Mouse (Mus musculus): Measurements from ENCODE around the gene Ada. TPM values are rescaled to one million over a fixed set of nuclear protein-coding genes. Genes with fewer than 3 reads are reported as not detected.

The Ada gene
- polyA plus RNA-seq, 1 experiment from 2014 or later, result 2.7 TPM

DNA sequence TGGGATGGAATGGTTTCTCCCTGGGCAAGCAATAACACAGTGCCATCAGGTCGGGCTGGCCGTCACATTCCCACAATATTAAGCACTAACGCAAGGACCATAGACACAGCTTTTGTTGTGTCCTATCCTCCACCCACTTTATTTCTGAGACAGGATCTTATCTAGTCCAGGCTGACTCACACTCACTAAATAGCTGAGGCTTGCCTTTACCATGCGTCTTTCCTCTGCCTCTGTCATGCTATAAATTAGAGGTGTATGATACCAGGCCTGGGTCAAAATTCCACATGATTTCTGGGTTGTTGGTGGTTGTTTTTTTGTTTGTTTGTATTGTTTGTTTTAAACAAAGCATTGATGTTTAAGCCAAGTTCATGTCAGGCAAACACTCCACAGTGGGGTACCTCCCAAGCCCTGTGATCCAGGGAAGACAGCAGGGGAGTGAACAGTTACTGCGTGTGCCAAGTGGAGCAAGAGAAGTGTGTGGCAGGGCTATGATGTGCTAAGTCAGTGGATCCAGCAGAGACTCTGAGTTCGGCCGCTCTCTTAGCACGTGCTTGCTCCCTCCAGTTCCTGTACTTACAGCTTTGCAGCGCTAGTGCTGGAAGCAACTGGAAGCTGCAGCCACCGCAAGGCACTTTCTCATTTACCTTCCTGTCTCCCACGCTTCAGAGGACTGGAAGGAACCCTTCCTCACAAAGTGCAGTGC is 50.8 kb downstream of the Ada start:
- H3K4me2 ChIP-seq (ENCODE audit: low read depth, low read length), result no peak overlapping the region
- TF ChIP-seq CTCF (IDR thresholded peaks at IDR 0.05; ENCODE audit: low read depth), result no peak
- H3K9ac ChIP-seq (replicated peaks), result no peak overlapping the region
- H3K36me3 ChIP-seq (replicated peaks; ENCODE audit: insufficient read depth, low read length), result no peaks in the 10 kb centered on the region; the same call in 1 of the 2 replicates
- peaks cover 46% of the 10 kb centered on the region for H3K4me1 ChIP-seq (ENCODE audit: insufficient read depth)
- ATAC-seq (no peak), DNase-seq (no peak)
- 60% methylated on average over 11 of the region's 11 CpGs for WGBS (ENCODE audit: insufficient replicate concordance)
- H3K4me3 ChIP-seq (ENCODE audit: low read depth, low read length), result no peak overlapping the region
- no peaks in the 10 kb centered on the region for H3K9me3 ChIP-seq (ENCODE audit: low read length)
- no peaks in the 10 kb centered on the region for H3K27me3 ChIP-seq (ENCODE audit: insufficient read depth, low read length)
- 0 out of 2 replicates have a peak overlapping the region, but pooled peaks have one; percentile 75 for H3K27ac ChIP-seq (ENCODE audit: low read depth)

DNA sequence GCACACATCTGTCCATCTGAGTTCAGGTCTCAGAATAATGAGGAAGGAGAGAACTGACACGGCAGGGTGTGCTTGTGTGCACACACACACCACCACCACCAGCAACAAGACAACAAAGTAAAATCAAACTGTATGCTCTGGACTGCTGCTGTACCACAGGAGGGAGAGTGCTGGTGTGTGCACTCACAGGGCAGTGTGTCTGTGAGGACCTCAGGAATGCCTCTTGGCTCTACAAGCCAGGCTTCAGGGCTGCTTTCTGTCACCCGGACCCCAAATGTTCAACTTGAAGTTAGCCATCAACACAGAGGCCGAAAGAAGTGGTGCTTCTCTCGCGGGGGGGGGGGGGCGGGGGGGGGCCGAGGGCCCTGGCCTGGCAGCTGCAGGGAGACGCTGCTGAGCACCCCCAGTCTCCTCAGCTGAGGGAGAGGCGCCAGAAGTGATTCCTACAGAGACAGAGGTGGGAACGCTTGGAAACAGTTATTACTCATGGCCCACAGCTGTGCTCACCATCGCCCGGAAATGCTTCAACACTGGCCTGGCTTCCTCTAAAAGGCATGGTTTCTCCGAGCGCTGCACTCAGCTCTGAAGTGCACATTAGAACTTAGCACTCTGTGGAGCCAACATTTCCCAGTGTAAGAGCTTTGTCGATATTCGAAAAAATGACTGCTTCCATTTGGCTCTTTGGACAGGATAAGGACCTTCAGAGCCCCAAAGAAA is 52.1 kb downstream of the Ada start:
- Histone ChIP-seq H3K9me3 (ENCODE audit: low read length) (no peaks in the 10 kb centered on the region), H3K4me3 (ENCODE audit: low read depth, low read length) (no peak overlapping the region), H3K36me3 (replicated peaks; ENCODE audit: insufficient read depth, low read length) (no peaks in the 10 kb centered on the region), H3K4me1 (ENCODE audit: insufficient read depth) (peaks cover 51% of the 10 kb centered on the region), H3K27me3 (ENCODE audit: insufficient read depth, low read length) (no peaks in the 10 kb centered on the region), H3K4me2 (ENCODE audit: low read depth, low read length) (0 out of 2 replicates have a peak overlapping the region, but pooled peaks have one; percentile 5), H3K9ac (replicated peaks) (no peak overlapping the region), H3K27ac (ENCODE audit: low read depth) (peak overlapping the region; percentile 75)
- 25% methylated on average over 15 of the region's 16 CpGs for WGBS (ENCODE audit: insufficient replicate concordance)
- peak; percentile 39; the same call in 1 of the 2 replicates for ATAC-seq
- TF ChIP-seq CTCF (IDR thresholded peaks at IDR 0.05; ENCODE audit: low read depth) (no peak), EP300 (IDR thresholded peaks at IDR 0.05; ENCODE audit: low read depth) (no peak)
- DNase-seq, result no peak

DNA sequence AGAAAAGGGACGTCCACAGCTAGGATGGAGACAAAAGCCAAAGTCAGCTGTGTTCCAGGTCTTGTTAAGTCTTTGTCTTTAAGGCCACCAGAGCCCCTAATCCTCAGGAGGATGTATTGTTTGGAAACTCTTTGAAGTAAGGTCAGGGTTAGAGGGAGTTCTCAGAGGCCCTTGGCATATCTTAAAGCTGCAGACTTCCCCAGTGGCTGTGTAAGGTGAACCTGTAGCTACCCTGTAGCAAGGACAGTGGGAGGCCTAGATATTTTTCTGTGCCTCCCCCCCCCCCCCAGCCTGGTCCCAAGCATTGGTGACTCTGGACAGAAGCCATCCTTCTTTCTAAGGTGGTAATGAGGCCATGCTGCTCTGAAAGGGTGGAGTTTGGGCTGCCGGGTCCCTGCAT is 53.3 kb downstream of the Ada start:
- no peak overlapping the region for H3K4me3 ChIP-seq (ENCODE audit: low read depth, low read length)
- H3K27me3 ChIP-seq (ENCODE audit: insufficient read depth, low read length), result no peaks in the 10 kb centered on the region
- WGBS (ENCODE audit: insufficient replicate concordance), result 31% methylated on average over 2 of the region's 2 CpGs
- H3K36me3 ChIP-seq (replicated peaks; ENCODE audit: insufficient read depth, low read length), result no peaks in the 10 kb centered on the region
- no peak for DNase-seq
- peak; percentile 19; the same call in 1 of the 2 replicates for ATAC-seq
- H3K4me1 ChIP-seq (ENCODE audit: insufficient read depth), result peaks cover 56% of the 10 kb centered on the region
- H3K4me2 ChIP-seq (ENCODE audit: low read depth, low read length), result no peak overlapping the region
- H3K9me3 ChIP-seq (ENCODE audit: low read length), result no peaks in the 10 kb centered on the region
- TF ChIP-seq EP300 (IDR thresholded peaks at IDR 0.05; ENCODE audit: low read depth) (no peak; the same call in 1 of the 2 replicates), CTCF (IDR thresholded peaks at IDR 0.05; ENCODE audit: low read depth) (no peak)
- peak overlapping the region; percentile 39; the same call in 1 of the 2 replicates for H3K27ac ChIP-seq (ENCODE audit: low read depth)
- no peak overlapping the region for H3K9ac ChIP-seq (replicated peaks)

DNA sequence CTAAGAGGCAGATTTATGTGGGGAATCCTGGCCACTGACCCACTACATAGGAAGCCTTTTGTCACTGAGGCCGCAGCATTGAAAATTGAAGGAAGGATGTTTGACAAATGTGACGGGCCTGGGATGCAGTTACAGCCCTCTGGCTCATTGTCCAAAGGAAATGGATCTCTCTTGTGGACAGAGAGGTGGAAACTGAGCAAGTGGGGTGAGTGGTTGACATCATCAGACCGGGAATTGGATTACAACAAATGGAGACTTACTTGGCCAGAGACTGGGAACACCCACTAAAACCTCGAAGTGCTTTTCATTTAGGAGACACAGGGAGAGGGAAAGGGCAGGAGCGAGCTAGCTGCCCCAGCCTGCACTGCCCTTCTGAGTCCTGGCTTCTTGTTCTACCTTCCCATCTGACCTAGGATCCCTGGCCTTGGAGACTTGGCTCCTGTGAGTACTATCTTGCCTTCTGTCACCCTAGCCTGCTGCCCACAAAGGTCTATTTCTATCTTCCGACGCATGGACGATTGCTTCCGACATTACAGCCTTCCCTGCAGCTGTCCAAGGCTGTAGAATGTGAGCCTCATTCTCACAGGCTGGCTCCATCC is 56.2 kb downstream of the Ada start:
- Histone ChIP-seq H3K27ac (ENCODE audit: low read depth) (peak overlapping the region; percentile 36; the same call in 1 of the 2 replicates), H3K27me3 (ENCODE audit: insufficient read depth, low read length) (no peaks in the 10 kb centered on the region), H3K9me3 (ENCODE audit: low read length) (no peaks in the 10 kb centered on the region), H3K4me2 (ENCODE audit: low read depth, low read length) (no peak overlapping the region), H3K4me1 (ENCODE audit: insufficient read depth) (peaks cover 59% of the 10 kb centered on the region), H3K36me3 (replicated peaks; ENCODE audit: insufficient read depth, low read length) (0 out of 2 replicates have a peak, but pooled peaks cover 4% of the 10 kb centered on the region), H3K9ac (replicated peaks) (no peak overlapping the region), H3K4me3 (ENCODE audit: low read depth, low read length) (no peak overlapping the region)
- 66% methylated on average over 9 of the region's 9 CpGs for WGBS (ENCODE audit: insufficient replicate concordance)
- ATAC-seq, result no peak
- TF ChIP-seq EP300 (IDR thresholded peaks at IDR 0.05; ENCODE audit: low read depth), result no peak
- no peak for TF ChIP-seq CTCF (IDR thresholded peaks at IDR 0.05; ENCODE audit: low read depth)
- DNase-seq, result no peak

DNA sequence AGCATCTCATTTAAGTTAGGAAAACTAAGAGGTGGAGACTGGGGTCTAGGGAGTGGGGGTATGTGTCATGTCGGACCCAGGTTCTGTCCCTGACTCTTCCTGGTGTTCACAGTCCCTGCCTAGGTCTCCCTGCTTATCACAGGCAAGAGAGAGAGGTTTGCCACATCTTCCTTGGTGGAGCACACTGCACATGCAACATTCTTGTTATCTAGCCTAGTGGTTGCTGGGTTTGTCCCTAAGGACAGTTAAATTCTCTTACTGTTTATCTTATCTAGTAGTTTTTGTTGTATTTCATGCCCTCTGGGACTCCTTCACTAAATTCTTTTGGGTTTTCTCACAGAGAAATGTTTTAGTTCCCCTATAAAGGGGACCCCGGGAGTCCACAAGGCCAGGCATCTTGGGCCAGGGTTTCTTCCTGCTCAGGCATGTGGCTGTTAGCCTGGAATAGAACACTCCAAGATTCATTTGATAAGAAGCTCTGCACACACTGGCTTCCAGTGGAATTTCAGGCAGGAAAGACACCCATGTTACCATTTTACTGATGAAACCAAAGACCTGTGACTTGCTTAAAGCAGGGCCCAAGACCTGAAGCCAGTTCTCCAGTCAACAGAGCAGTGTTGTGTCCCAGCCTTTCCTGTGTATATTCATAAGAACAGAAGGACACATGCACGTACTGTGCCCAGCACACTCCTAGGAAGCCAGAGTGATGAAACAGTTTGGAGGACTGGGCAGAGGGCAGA is 57.0 kb downstream of the Ada start:
- no peak for TF ChIP-seq CTCF (IDR thresholded peaks at IDR 0.05; ENCODE audit: low read depth)
- TF ChIP-seq EP300 (IDR thresholded peaks at IDR 0.05; ENCODE audit: low read depth), result peak; percentile 72
- Histone ChIP-seq H3K36me3 (replicated peaks; ENCODE audit: insufficient read depth, low read length) (0 out of 2 replicates have a peak, but pooled peaks cover 4% of the 10 kb centered on the region), H3K27me3 (ENCODE audit: insufficient read depth, low read length) (no peaks in the 10 kb centered on the region), H3K9ac (replicated peaks) (no peak overlapping the region), H3K4me1 (ENCODE audit: insufficient read depth) (peaks cover 52% of the 10 kb centered on the region), H3K4me2 (ENCODE audit: low read depth, low read length) (no peak overlapping the region), H3K9me3 (ENCODE audit: low read length) (no peaks in the 10 kb centered on the region), H3K27ac (ENCODE audit: low read depth) (peak overlapping the region; percentile 36), H3K4me3 (ENCODE audit: low read depth, low read length) (no peak overlapping the region)
- WGBS (ENCODE audit: insufficient replicate concordance), result 37% methylated on average over 3 of the region's 3 CpGs
- no peak for DNase-seq
- ATAC-seq, result peak; percentile 62
